Mouse (Mus musculus) lung, adult 2 months (tissue): ENCODE data around the gene Olfr1316.

Source experiments
- CTCF ChIP-seq: fragments of 200-500 bp; IDR thresholded peaks from 2 replicates; pipeline ENCODE4 v1.5.1; 2011; ENCODE audit warnings: mild to moderate bottlenecking, low read length, control low read depth; ENCODE audit not compliant: insufficient read depth
- POLR2A ChIP-seq: fragments of 200-500 bp; IDR thresholded peaks from 2 replicates; pipeline ENCODE4 v1.6.1; 2011; ENCODE audit warnings: low read depth, mild to moderate bottlenecking, control low read depth, low read length, borderline replicate concordance; ENCODE audit errors: extremely low read depth

DNA sequence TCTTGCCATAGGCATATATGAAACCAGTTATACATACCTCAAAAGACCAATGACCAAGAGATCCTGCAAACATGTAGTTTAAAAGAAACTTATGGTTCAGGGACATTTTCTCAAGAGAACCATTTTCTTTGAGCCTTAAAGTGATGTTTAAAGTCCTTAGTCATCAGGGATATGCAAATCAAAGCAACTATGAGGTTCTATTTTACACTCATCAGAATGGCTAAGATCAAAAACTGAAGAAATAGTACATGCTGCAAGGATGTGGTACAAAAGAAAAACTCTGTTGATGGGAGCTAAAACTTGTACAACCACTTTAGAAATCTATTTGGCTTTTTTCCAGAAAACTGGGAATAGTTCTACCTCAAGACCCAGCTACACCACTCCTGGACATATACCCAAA lies 57.0 kb downstream of the Olfr1316 start, which contains the start of gene Olfr1313:
- TF ChIP-seq POLR2A (no peak), CTCF (no peak)
